Mouse (Mus musculus) bone marrow macrophage, adult 2 months (primary cell): Measurements from ENCODE around the gene Sirt2.

ENCODE experiments used
- CTCF ChIP-seq: IDR thresholded peaks from 2 replicates; pipeline ENCODE4 v1.5.1; 2012; ENCODE audit warnings: low read depth, mild to moderate bottlenecking, low read length, moderate library complexity
- POLR2A ChIP-seq: IDR thresholded peaks from 2 replicates; pipeline ENCODE4 v1.6.1; 2012; ENCODE audit warnings: mild to moderate bottlenecking, low read depth, low read length, borderline replicate concordance

GRCm38 (mm10) chr7:28741368-28741708 lies 25.2 kb upstream of the Sirt2 start:
- TF ChIP-seq CTCF (no peak), POLR2A (no peak)
